Mouse (Mus musculus) cerebral cortex, adult 2 months (tissue): ENCODE data around the gene Morc4.

Experiments
- WGBS: fragments of 180-500 bp; shearing (Covaris S2); methylation state at CpG from one replicate; pipeline ENCODE4 v1.1.7; 2018; 5-methylcytosine and 5-hydroxymethylcytosine counted together

Gene Morc4

DNA sequence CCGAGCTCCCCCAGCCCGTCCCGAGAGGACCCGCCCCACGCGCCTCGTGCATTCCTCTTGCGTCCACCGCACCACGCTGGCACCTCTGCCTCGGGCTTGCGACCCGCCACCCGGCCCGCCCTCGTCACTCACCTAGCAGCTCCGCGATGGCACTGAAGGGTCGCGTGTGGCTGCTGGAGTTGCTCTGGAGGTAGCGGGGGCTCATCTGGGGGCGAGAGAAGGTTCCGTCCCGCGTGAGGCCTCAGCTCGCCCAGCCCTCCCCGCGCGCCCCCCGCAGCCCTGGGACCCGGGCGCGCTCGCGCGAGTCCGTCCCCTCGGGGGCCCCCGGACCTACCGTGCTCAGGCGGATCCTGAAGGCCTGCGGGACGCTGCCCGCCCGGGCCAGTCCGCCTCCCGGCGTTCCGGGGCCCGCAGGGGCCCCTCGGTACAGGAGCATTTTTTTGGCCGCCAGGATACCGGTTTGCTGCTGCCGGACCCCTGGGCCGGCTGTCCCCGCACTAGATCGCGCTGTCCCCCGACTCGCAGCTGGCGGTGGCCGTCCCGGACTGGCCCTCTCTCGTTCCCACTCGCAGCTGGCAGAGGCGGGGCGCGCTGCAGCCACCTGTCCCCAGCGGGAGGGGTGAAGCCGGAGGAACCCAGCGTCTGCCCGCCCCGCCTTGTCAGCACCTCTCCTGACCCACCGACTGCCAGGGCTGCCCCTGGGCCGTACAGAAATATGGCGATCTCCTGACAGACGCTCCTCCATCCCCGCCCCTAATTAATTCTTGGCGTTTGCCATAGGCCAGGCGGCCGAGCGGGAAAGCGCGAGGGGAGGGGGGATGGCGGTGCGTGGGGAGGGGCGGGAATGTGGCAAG, at the start of gene Morc4:
Gene Morc4 (minus strand): TSS at position 740 of the 854 bp plus-strand sequence.
- WGBS = 6% methylated on average over 80 of the region's 87 CpGs

DNA sequence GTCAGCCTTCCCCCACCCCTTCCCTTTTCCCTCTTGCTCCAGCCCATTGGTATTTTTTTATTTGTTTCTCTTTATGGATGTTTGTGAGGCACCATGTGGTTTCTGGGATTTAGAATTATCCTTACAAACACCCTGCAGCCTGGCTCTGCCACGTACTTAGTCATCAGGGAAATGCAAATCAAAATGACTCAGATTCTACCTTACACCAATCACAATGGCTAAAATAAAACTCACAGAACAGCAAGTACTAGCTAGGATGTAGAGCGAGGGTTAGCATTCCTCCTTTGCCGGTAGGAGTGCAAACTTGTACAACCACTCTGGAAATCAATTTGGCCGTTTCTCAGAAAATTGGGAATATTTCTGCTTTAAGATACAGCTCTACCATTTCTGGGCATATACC, 49.1 kb upstream of the Morc4 start:
- WGBS = 51% methylated on average over 4 of the region's 4 CpGs

DNA sequence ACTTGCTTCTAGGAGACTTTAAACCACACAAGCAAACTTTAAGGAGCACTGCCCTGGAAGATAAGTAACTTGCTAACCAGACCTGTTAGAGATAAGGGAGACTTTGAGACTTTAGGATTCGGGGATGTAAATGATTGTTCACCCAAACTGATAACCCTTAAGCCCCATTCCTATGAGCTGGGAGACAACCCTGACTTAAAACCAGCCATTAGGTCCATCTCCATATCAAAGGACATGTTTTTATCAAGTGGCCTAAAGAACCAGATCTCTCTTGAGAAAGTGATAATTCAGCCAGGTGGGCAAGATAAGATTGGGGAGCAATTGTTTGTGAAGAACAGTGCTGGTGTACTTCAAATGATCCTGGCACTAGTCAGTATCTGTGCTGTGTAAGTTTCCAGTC, 19.9 kb upstream of the Morc4 start:
- 88% methylated on average over 1 of the region's 1 CpGs for WGBS

DNA sequence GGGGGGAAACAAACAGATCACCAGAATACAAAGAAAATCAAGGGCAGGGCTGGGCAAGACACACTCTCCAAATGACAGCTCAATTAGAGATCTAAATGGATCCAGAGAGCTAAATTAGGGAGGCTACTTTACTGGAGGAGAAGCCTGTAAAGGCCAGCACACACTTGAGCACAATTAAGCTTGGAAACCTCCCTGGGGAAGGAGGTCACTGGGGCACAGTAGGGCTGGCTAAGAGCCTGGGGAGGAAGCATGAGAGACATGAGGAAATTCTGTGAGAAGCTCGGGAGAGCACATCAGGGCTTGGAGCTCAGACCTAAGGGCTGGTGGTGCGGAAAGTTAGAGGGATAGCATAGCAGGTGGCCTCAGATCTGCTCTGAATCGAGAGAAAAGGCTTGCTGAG, 6.5 kb upstream of the Morc4 start:
- WGBS = 50% methylated on average over 3 of the region's 3 CpGs

DNA sequence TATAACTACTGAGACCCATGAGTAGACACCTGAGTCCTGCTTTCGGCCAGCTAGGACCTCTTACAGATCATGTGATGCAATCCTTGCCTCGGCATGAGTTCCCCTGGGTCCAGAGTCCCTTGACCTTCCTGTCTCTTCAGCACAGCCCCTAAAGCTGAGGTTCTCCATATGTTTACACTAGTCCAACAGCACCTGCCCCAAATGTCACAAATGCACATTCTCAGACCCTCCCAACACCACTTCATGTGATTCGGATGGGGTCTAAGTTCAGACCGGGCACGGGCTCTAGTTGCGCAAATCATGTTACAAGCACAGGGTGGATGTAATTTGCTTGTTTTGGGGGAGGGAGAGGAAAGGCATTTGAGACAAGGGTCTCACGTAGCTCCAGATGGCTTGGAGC, 5.6 kb upstream of the Morc4 start:
- 94% methylated on average over 7 of the region's 7 CpGs for WGBS

DNA sequence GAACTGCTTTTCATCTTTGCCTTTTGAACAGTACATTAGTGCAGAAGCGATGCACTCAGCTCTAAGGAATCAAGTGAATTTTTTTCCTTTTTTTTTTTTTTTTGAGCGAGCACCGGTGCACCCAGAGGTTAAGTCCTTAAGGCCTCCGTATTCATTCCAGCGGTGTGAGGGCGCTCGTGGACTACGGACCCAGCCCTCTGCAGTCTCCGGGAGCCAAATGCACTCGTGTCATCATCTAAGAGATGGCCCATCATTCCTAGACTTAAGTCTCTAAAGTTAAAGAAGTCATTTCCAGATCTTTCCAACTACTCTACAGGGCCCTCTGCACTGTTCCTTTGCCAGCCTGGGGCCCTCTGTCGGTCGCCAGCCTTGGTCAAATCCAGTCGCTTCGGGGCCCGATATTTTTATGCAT, 1.2 kb downstream of the Morc4 start:
- WGBS = 5% methylated on average over 15 of the region's 15 CpGs

DNA sequence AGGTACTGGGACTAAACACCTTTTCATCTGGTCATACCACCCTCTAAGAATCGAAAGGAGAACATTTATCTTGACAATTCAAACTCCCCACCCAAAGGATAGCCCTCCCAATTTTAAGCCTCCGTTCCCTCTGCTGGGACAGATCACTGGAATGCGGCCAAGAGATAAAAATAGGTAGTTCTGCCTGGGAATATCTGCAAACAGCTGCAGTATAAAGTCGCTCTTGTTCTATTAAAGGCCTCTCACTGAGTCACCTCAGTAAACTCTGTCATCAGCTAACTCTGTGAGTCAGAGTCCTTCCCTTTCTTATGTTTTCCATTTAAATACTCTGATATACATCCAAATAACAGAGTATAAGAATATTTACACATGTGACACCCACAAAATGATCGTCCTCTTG, 12.1 kb downstream of the Morc4 start:
- 66% methylated on average over 5 of the region's 5 CpGs for WGBS

DNA sequence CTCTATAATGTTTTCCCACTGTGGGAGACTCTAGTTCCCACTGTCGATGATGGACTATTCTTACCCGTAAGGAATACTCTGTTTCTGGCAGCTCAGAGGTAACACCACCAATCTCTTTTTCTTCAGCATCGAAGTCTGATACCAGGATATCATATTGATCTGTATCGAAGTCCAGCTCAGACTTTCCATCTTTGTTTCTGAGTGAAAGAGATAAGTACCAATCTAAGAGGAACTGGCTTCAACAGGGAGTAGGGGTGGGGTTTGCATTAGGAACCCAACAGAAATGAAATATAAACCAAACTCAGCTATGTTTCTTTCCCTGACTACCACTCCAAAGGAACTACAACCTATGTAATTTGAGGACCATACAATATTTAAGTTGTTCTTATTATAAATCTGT, 16.7 kb downstream of the Morc4 start:
- 99% methylated on average over 4 of the region's 4 CpGs for WGBS

DNA sequence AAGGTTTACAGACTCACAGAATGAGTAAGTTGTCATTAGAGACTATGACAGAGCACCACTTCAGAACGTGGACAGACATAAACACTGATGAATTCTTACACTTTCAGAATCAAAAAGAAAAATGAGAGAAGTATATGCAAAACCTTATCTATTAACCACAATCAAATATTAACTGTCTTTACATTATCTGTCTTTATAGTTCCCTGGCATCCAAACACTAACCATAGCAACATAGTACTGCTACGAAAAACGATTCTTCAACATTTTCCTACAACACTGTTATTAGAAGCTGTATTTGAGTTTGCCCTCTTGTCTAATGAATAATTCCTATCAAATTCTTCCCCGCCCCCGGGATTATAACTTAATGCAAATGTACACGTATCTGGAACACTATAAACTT, 30.4 kb downstream of the Morc4 start:
- 87% methylated on average over 6 of the region's 6 CpGs for WGBS

DNA sequence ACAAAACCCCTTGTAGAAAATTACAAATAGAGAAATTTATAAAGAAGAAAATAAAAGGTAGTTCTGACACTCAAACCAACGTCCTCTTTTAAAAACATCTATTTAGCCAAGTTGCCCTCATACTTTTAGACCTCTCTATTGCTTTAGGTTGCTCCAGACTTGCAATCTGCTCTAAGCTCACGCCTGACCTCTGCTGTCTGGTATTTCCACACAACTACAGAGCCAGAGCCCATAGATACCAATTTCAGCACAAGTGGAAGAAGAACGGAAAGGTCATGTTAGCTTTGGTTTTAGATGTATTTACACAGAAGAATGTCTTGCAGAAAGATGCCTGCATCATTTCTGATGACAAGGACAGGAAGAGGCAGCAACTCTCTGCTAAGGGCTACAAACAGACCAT, 32.4 kb downstream of the Morc4 start:
- 55% methylated on average over 3 of the region's 3 CpGs for WGBS

DNA sequence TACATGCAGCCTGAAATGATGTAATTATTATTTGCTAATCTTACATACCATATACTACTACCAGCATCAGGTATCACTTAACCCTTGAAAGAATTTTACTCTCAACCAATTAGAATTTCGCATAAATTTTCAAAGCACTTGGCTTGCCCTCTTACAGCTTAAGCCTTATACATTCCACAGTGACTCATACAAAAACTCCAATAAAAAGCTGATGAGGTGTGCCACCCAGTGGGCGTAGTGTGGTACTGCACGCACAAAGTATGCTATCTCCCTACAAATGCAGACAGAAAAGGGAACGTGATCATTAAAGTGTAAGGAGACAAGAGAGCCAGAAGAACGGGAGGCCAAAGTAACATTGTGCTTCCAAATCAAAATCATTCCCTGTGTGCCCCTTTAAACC, 39.0 kb downstream of the Morc4 start:
- WGBS = 24% methylated on average over 5 of the region's 5 CpGs

DNA sequence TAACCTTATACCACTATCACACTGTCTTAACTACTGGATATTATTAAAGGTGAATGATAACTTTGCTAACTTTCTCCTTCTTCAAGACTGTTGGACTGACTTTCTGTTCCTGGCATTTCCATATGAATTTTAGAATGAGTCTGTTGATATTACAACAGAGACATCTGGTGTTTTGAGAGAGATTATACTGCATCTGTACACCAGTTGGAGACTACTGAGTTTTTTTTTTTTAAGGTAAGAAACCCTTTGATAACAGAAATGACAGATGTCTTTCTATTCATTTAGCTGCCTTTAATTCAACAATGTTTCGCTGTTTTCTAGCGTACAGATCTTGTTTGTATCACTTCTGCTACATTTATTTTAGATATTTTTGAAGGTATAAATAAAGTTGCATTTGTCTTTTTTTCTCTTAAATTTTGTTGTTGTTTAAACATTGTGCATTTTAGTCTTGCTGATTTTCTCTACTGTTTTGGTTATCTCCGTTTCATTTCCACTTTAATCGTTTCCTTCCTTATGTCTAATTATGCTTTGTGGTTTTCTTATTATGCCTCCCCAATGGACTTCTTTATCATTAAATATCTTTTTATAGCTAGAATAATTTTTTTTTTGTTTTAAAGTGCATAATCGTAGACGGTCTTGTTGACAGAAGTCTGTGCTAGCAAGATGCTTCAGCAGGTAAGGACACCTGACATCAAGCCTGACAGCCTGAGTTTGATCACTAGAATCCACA, 42.9 kb downstream of the Morc4 start:
- 87% methylated on average over 6 of the region's 6 CpGs for WGBS

DNA sequence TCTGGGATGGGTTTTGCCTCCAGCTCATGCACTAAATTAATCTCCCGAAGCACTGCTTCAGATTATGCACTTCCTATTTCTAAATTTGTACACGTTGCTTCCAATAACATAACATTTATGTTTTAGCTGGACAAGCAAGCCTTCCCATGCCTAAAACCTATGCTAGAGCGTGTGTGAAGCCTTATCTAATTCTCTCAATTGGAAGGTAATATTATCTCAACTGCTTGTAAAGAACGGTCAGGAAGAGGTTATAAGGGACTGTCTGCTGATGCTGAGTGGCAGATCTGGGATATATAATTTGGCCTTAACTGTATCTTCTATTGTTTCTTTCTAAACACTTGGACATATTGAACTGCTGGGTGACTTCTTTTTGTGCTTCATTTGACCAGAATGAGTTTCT, 44.6 kb downstream of the Morc4 start:
- 89% methylated on average over 4 of the region's 4 CpGs for WGBS

DNA sequence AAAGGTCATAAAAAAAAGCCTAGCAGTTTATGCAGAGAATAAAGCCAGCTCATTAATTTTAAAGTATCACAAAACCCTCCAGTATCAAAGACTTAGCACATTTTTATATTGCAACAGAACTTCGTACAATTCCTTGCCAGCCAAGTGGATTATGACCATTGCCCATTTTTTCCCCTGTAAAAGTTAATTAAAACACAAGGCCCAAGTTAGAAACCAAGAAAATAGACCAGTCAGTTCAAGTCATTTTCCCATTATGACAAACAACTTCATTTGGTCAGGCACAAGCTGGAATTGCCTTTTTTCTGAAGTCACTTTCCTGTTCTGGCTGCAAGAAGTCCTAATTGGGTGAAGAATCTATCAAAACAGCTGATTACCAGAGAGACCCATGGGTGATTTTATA, 46.1 kb downstream of the Morc4 start:
- 93% methylated on average over 1 of the region's 1 CpGs for whole genome bisulfite sequencing

DNA sequence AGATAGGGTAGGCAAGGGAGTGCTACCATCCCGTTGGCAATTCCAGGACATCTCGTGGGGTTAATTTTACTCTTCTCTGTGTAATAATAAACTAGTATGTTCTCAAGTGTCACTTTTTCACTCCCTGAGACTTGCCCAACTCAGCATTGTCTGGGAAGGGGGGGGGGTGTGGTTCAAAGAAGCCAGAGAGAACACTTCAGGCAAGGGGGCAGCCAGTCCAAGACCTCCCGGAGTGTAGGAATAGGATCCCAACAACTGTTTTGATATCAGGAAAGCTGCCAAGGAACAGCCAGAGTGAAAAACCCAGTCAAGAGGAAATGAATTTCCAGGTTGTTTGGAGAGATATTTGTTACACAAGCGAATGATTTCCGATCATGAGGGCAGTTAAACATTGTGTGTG, 56.3 kb downstream of the Morc4 start:
- WGBS = 64% methylated on average over 5 of the region's 5 CpGs

DNA sequence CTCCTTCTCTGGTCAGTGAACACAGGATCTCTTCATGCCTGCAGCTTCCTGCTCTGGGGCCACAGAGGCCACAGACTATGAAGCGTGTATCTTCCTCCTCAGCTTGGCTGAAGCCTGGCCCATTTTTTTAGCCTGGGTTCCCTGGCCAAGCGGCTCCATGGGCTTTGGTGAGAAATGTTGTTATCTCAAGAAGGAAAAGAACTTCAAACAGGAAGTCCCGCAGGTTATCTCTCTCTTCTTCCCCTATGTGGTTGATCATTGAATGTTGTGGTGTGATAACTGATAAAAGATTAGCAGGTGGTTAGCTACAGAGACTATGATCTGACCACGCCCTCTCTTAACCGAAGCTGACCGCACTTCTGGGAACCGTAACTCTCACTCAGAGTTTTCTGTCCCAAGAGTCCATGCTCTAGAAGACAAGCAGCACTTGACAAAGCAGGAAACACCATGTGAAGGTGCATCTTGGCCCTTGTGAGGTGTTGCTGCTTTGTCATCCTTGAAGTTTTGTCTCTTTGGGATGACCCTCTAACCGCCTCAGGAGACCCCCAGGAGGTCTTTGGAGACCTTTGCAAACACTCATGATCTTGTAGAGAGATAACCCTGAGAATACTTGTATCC, 57.4 kb downstream of the Morc4 start:
- 94% methylated on average over 8 of the region's 8 CpGs for WGBS

DNA sequence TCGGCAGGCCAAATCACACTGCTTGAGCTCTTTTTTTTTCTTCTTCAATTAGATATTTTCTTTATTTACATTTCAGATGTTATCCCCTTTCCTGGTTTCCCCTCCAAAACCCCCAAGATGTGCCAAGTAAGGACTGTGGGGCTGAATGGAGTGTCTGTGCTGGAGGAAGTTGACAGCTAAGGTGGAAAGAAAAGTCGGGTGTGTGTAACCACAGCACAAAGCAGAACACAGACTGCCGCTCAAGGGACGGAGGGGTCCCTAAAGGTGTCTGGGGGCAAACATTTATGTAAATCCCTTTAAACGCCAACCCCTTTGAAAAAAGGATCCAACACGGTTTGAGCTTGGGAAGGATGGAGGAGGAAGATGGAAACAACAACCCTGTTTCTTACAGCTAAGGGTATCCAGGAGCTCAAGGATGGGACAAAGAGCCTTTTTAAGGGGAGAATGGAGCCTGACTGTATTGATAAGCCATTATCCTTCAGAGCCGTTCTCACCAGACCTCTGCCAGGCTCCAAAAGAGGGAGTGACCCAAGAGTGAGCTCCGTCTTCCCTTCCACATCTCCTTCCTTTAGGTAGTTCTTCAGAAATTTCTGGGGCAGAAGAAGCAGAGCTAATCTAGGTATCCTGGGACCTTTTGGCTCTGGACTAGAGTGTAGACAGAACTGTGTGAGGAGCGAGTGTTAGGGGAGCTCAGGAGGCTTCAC, 58.0 kb downstream of the Morc4 start:
- 85% methylated on average over 9 of the region's 9 CpGs for WGBS

DNA sequence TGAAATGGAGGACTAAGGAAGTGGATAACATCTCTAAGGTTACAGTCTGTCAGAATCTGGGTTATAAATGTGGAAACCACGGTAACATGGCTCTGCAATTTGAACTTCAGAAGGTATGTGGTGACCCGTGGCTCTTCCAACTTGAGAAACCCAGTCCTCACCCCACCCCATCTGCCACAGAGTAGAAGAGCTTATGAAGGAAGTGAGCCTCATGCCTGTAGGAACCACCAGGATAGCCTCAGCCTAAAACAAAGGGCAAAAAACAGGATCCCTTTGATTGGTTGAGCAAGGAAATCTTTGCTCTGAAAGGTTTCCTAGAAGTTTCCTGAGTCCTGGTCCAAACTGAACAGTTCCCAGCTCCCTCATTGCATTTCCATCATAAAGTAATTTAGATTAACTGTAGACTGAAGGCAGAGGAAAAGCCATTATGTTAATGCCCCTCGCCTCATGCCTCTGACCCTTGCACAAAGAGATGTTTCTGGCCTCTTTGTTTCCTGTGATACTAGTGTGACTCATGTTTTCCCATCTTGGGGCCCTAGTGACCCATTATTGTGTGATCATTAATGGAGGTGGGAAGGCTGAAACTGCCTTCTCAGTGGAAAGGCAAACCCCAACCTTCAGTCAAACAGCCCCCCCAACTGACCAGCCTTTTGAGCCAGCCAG, 58.7 kb downstream of the Morc4 start:
- WGBS = 86% methylated on average over 3 of the region's 3 CpGs

DNA sequence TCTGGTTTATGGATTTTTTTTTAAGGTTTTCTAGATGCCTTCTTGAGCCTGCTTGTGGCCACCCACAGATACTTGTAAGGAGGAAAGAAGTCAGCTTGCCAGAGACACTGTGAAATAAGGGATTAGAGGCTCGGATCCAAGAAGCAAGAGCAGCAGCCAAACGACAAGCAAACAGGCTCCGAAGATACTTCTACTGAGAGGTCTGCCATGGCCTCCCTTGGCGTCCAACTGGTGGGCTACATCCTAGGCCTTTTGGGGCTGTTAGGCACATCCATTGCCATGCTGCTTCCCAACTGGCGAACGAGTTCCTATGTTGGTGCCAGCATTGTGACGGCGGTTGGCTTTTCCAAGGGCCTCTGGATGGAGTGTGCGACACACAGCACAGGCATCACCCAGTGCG, 63.0 kb downstream of the Morc4 start:
- 71% methylated on average over 10 of the region's 10 CpGs for WGBS

DNA sequence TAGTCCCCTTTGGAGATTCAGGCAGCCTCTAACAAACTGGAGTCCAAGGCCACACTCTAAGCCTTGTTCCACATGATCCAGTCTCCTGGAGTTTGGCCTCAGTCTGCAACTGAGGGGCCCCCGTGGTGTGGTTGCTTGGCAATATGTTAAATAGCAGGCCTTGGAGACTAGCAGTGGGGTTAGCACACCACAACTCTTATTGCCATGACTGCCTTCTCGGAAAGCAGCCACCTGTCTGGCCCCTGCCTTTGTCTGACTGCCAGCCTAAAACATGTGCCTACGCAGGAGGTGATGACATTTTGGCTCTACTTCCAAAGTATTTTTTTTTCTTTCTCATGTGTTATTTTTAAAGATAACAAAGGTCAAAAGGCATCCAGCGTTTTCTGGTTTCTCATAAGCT, 63.4 kb downstream of the Morc4 start:
- 42% methylated on average over 4 of the region's 4 CpGs for WGBS

DNA sequence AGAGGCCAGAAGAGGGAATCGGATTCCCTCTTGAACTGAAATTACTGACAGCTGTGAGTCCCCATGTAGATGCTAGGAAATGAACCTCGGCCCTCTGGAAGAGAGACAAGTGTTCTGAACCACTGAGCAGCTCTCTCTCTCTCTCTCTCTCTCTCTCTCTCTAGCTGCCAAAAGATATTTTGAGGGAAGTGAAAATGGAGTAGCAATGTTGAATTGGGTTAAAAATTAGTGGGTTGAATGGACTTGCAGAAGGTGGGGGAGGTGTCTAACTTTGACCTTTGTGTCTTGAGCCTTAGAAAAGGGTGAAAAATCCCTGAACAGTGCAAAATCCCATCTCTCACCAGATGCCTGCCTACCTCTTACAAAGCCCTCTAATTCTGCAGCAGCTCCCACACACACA, 64.1 kb downstream of the Morc4 start:
- WGBS = 81% methylated on average over 2 of the region's 2 CpGs

DNA sequence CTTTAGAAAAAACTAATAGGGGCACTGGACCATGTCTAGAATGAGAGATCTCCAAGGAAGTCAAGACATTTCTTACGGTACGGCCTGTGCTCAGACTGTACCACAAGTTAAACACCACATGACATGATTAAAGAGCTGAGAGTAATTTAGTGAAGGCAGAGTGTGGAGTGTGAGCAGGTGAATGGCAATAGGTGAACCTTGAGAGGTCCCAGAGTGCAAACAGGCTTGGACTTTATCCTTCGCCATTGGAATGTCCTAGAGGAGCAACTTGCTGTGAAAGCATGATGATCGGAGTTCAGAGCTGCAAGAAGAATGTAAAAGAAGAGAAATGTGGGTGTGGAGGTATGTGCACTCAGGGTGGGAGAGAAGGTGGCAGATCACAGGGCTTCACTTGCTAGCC, 65.6 kb downstream of the Morc4 start:
- 94% methylated on average over 4 of the region's 4 CpGs for WGBS
